Mouse (Mus musculus) liver, embryonic 14.5 days (tissue): ENCODE measurements around the gene Rbm14.

ENCODE experiments used
- CTCF ChIP-seq: IDR thresholded peaks from 2 replicates; pipeline ENCODE4 v1.5.1; 2016; ENCODE audit warnings: antibody characterized with exemption, low read depth, control low read depth
- EP300 ChIP-seq: IDR thresholded peaks from 2 replicates; pipeline ENCODE4 v1.6.1; 2016; ENCODE audit warnings: antibody characterized with exemption, low read depth

GRCm38 (mm10) chr19:4833977-4834376 is 22.5 kb upstream of the Rbm14 start:
- TF ChIP-seq CTCF (no peak), EP300 (no peak)
